Mouse (Mus musculus): ENCODE results near the gene Uap1l1.

Gene Uap1l1

DNA sequence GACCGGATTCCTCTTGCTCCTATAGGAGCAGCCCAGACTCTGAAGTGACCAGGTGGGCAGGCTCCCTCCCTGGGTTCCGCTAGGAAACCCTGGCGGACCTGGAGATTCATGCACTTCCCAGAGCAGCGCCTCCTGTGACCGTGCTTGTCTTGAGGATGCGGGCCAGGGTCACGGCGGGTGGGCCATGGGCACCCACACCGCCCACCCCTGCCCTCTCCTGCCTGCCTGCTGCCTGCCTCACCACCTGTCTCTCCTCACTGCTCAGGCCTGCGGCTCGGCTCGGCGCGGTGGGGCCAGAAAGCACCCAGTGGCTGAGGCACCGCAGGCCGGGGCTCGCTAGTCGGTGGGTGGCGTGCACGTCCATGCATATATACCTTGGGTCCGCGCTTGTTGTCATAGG, 54.5 kb downstream of the Uap1l1 start:
- no peak for DNase-seq

- DNase-seq = no peak
These were observed 55.3 kb downstream of the Uap1l1 start for GRCm38 (mm10) chr2:25310180-25310579.

All from thymus, postnatal 25 days (tissue).